Mouse (Mus musculus): ENCODE measurements around the gene Eftud2.

DNA sequence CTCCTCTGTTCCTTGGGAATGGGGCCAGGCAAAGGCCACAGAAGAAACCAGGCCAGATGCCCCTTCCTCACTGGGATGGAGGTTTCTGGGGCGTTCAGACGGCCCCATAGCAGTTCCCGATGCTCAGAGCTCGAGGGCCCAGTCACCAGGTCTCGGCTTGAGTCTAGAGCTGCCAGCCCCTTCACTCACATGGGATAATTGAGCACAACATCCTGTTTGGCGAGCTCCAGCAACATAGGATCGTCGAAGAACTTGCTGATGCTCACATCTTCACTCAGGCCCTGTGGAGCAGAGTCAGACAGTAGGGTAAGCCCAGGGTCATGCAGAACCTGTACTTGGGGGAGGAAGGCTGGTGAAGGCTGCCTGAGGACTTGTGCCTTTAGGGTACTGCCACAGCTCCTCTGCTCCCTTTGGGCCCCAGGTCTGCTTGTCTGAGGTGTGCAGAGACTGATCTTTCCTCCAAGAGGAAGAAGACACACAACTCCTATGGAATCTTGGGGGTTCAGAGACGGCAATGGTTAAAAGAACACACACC, 42.1 kb downstream of the Eftud2 start:
- TF ChIP-seq CTCF (IDR thresholded peaks at IDR 0.05; ENCODE audit: control insufficient read depth, insufficient read depth, low read length), result no peak
- no peak for TF ChIP-seq POLR2A (IDR thresholded peaks at IDR 0.05; ENCODE audit: borderline replicate concordance, control insufficient read depth, low read depth, low read length)
